Mouse (Mus musculus) midbrain, embryonic 14.5 days (tissue): ENCODE results near the gene Olfr772. TPM values are rescaled to one million over a fixed set of nuclear protein-coding genes. Genes with fewer than 3 reads are reported as not detected.
"Not testable (repeated sequence)": the region's sequence is repeated elsewhere in the genome, so short reads cannot be mapped to it uniquely, and the experiment has no call there.

Source experiments
- ATAC-seq: fragments of 200-750 bp; cut with Nextera tagmentation; 2 replicates; pipeline ENCODE4 v1.8.0; 2017; ENCODE audit warnings: moderate number of reproducible peaks, moderate library complexity; ENCODE audit not compliant: low FRiP score, low TSS enrichment
- DNase-seq: peaks from one replicate; pipeline ENCODE4 v3.0.0-alpha.2; 2015
- H3K27ac ChIP-seq: fragments of 300-500 bp; sonication (generic); replicated peaks from 2 replicates; pipeline ENCODE4 v1.5.1; 2014; ENCODE audit warnings: mild to moderate bottlenecking, low read depth, low read length, moderate library complexity
- H3K27me3 ChIP-seq: fragments of 300-500 bp; sonication (generic); 2 replicates; pipeline ENCODE4 v1.6.1; 2014; ENCODE audit warnings: low read length, control low read depth, mixed read lengths; ENCODE audit not compliant: control insufficient read depth, insufficient read depth
- H3K36me3 ChIP-seq: fragments of 300-500 bp; sonication (generic); 2 replicates; pipeline ENCODE4 v1.6.1; 2014; ENCODE audit warnings: low read length, control low read depth; ENCODE audit not compliant: control insufficient read depth, insufficient read depth
- H3K4me1 ChIP-seq: fragments of 300-500 bp; sonication (generic); 2 replicates; pipeline ENCODE4 v1.6.1; 2014; ENCODE audit warnings: mild to moderate bottlenecking, antibody characterized with exemption, low read length, control low read depth; ENCODE audit not compliant: control insufficient read depth, insufficient read depth
- H3K4me2 ChIP-seq: fragments of 300-500 bp; sonication (generic); 2 replicates; pipeline ENCODE4 v1.6.1; 2014; ENCODE audit warnings: mild to moderate bottlenecking, low read length, moderate library complexity
- H3K4me3 ChIP-seq: fragments of 300-500 bp; sonication (generic); replicated peaks from 2 replicates; pipeline ENCODE4 v1.5.1; 2014; ENCODE audit warnings: low read depth, low read length
- H3K9ac ChIP-seq: fragments of 300-500 bp; sonication (generic); replicated peaks from 2 replicates; pipeline ENCODE4 v1.6.1; 2014; ENCODE audit warnings: mild to moderate bottlenecking, low read length, moderate library complexity
- H3K9me3 ChIP-seq: fragments of 300-500 bp; sonication (generic); 2 replicates; pipeline ENCODE4 v1.6.1; 2016; ENCODE audit warnings: low read length, control low read depth, mixed read lengths; ENCODE audit not compliant: control insufficient read depth
- WGBS: fragments of 180-500 bp; shearing (Covaris S2); extraction: QIAGEN DNeasy Blood & Tissue Kit; methylation state at CpG from one replicate; pipeline ENCODE4 v1.1.7; 2014; 5-methylcytosine and 5-hydroxymethylcytosine counted together
- polyA plus RNA-seq: library from polyadenylated mRNA; unstranded; fragments of >200 nt; fragmentation: Nextera tagmentation; extraction: Ambion mirVana; gene quantifications from 2 replicates; pipeline ENCODE4 v1.2.1, GENCODE M21; 2014

Olfr772 gene
- not detected in 2 replicates for polyA plus RNA-seq

- H3K9me3 ChIP-seq, ATAC-seq, H3K4me1 ChIP-seq, DNase-seq, H3K4me2 ChIP-seq, H3K4me3 ChIP-seq, H3K27me3 ChIP-seq, H3K9ac ChIP-seq, H3K36me3 ChIP-seq, H3K27ac ChIP-seq: not testable (repeated sequence)
- WGBS: 94% methylated on average over 3 of the region's 4 CpGs
These were observed at the start of gene Olfr772 for GRCm38 (mm10) chr10:129177821-129178220. Olfr772 (minus strand) TSS chr10:129177921.

DNA sequence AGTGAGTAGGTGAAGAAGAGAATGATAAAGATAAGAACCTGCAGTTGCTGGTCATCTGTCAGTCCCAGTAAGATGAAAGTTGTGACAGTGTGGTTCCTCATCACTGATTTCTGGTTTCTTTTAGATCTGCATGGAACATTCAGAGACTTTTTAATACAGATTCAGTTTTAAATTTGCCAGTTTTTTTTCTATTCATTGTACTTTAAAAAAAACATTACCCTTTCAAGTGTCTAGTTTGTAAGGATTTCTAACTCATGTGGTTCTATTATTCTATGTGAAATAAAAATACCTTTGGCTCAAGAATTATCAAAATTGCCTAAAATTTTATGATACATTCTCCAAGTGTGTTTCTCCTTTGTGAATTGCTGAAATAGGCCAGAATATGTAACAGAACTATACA is 9.6 kb upstream of the Olfr772 start, which contains the start of gene Olfr773:
TSS of gene Olfr773 (minus strand) at position 101 of the 400 bp plus-strand sequence.
- not testable (repeated sequence) for H3K27me3 ChIP-seq, H3K4me2 ChIP-seq, H3K9me3 ChIP-seq, H3K27ac ChIP-seq, ATAC-seq, H3K4me3 ChIP-seq, DNase-seq, H3K9ac ChIP-seq, H3K4me1 ChIP-seq, H3K36me3 ChIP-seq

GRCm38 (mm10) chr10:129164651-129165050 is 13.1 kb downstream of the Olfr772 start, which contains the start of gene Olfr771:
Olfr771 (minus strand) TSS chr10:129164751.
- H3K9me3 ChIP-seq: no peaks in the 10 kb centered on the region
- no peak within 1 kb of the TSS for H3K4me2 ChIP-seq
- H3K9ac ChIP-seq: no peak within 1 kb of the TSS
- H3K4me1 ChIP-seq: no peaks in the 10 kb centered on the region
- H3K27me3 ChIP-seq: no peaks in the 10 kb centered on the region
- WGBS: 89% methylated on average over 1 of the region's 1 CpGs
- DNase-seq (no peak), ATAC-seq (no peak)
- no peak within 1 kb of the TSS for H3K27ac ChIP-seq
- no peaks in the 10 kb centered on the region for H3K36me3 ChIP-seq
- no peak within 1 kb of the TSS for H3K4me3 ChIP-seq

GRCm38 (mm10) chr10:129138898-129139297 is 38.8 kb downstream of the Olfr772 start, which contains the start of gene Olfr770:
Olfr770 (minus strand) TSS chr10:129138998.
- no peaks in the 10 kb centered on the region for H3K9me3 ChIP-seq
- ATAC-seq: no peak
- WGBS: 88% methylated on average over 2 of the region's 2 CpGs
- H3K4me3 ChIP-seq: no peak within 1 kb of the TSS
- no peaks in the 10 kb centered on the region for H3K4me1 ChIP-seq
- no peak within 1 kb of the TSS for H3K9ac ChIP-seq
- H3K27me3 ChIP-seq: no peaks in the 10 kb centered on the region
- H3K36me3 ChIP-seq: no peaks in the 10 kb centered on the region
- no peak within 1 kb of the TSS for H3K27ac ChIP-seq
- no peak within 1 kb of the TSS for H3K4me2 ChIP-seq
- no peak for DNase-seq

Other genes with a start within 250 kb of the Olfr772 start
- 3.4 and 4.9 TPM in 2 replicates for gene Itga7, start 244.1 kb downstream of the Olfr772 start, polyA plus RNA-seq
- not detected in 2 replicates for gene Mettl7b, start 216.9 kb downstream of the Olfr772 start, polyA plus RNA-seq
- gene Olfr9, start 188.5 kb downstream of the Olfr772 start, polyA plus RNA-seq: not detected in 2 replicates
- gene Olfr763, start 167.1 kb downstream of the Olfr772 start, polyA plus RNA-seq: not detected in 2 replicates
- gene Olfr764-ps1, start 138.0 kb downstream of the Olfr772 start, polyA plus RNA-seq: not detected in 2 replicates
- gene Olfr765, start 127.9 kb downstream of the Olfr772 start, polyA plus RNA-seq: not detected in 2 replicates
- gene Olfr766-ps1, start 108.9 kb downstream of the Olfr772 start, polyA plus RNA-seq: not detected in 2 replicates
- gene Olfr767, start 95.0 kb downstream of the Olfr772 start, polyA plus RNA-seq: not detected in 2 replicates
- not detected in 2 replicates for gene Olfr768, start 78.5 kb downstream of the Olfr772 start, polyA plus RNA-seq
- gene Olfr769, start 60.1 kb downstream of the Olfr772 start, polyA plus RNA-seq: not detected in 2 replicates
- not detected in 2 replicates for gene Olfr770, start 38.9 kb downstream of the Olfr772 start, polyA plus RNA-seq
- gene Olfr771, start 13.2 kb downstream of the Olfr772 start, polyA plus RNA-seq: not detected in 2 replicates
- not detected in 2 replicates for gene Olfr773, start 9.5 kb upstream of the Olfr772 start, polyA plus RNA-seq
- gene Olfr774, start 58.3 kb upstream of the Olfr772 start, polyA plus RNA-seq: not detected in 2 replicates
- not detected in 2 replicates for gene Olfr775, start 70.5 kb upstream of the Olfr772 start, polyA plus RNA-seq
- gene Olfr776, start 81.2 kb upstream of the Olfr772 start, polyA plus RNA-seq: not detected in 2 replicates
- not detected in 2 replicates for gene Olfr777, start 93.6 kb upstream of the Olfr772 start, polyA plus RNA-seq
- not detected in 2 replicates for gene Olfr780, start 140.2 kb upstream of the Olfr772 start, polyA plus RNA-seq
- not detected in 2 replicates for gene Olfr781, start 150.9 kb upstream of the Olfr772 start, polyA plus RNA-seq
- gene Olfr782, start 170.9 kb upstream of the Olfr772 start, polyA plus RNA-seq: not detected in 2 replicates
- 0.13 and 0.14 TPM in 2 replicates for gene Olfr784, start 206.2 kb upstream of the Olfr772 start, polyA plus RNA-seq
- not detected in 2 replicates for gene Olfr785, start 227.5 kb upstream of the Olfr772 start, polyA plus RNA-seq
- not detected in 2 replicates for gene Olfr786, start 249.4 kb upstream of the Olfr772 start, polyA plus RNA-seq